Mouse (Mus musculus) liver, embryonic 12.5 days (tissue): Measurements from ENCODE around the gene Stox1. TPM values are rescaled to one million over a fixed set of nuclear protein-coding genes. Genes with fewer than 3 reads are reported as not detected.
"Not testable (repeated sequence)": the region's sequence is repeated elsewhere in the genome, so short reads cannot be mapped to it uniquely, and the experiment has no call there.

Experiments
- ATAC-seq: fragments of 200-750 bp; cut with Nextera tagmentation; 2 replicates; pipeline ENCODE4 v1.8.0; 2017; ENCODE audit warnings: moderate number of reproducible peaks, mild to moderate bottlenecking, moderate library complexity
- H3K27ac ChIP-seq: fragments of 300-500 bp; sonication (generic); 2 replicates; pipeline ENCODE4 v1.5.1; 2016; ENCODE audit warnings: mild to moderate bottlenecking
- H3K27me3 ChIP-seq: fragments of 300-500 bp; sonication (generic); replicated peaks from 2 replicates; pipeline ENCODE4 v1.6.1; 2016; ENCODE audit warnings: mild to moderate bottlenecking, moderate library complexity
- H3K36me3 ChIP-seq: fragments of 300-500 bp; sonication (generic); 2 replicates; pipeline ENCODE4 v1.6.1; 2016; ENCODE audit warnings: mild to moderate bottlenecking, moderate library complexity
- H3K4me1 ChIP-seq: fragments of 300-500 bp; sonication (generic); 2 replicates; pipeline ENCODE4 v1.6.1; 2016
- H3K4me2 ChIP-seq: fragments of 300-500 bp; sonication (generic); 2 replicates; pipeline ENCODE4 v1.6.1; 2016; ENCODE audit warnings: mild to moderate bottlenecking, moderate library complexity
- H3K4me3 ChIP-seq: fragments of 300-500 bp; sonication (generic); 2 replicates; pipeline ENCODE4 v1.5.1; 2016; ENCODE audit warnings: mild to moderate bottlenecking, moderate library complexity
- H3K9ac ChIP-seq: fragments of 300-500 bp; sonication (generic); 2 replicates; pipeline ENCODE4 v1.6.1; 2016; ENCODE audit warnings: mild to moderate bottlenecking, moderate library complexity
- H3K9me3 ChIP-seq: fragments of 300-500 bp; sonication (generic); replicated peaks from 2 replicates; pipeline ENCODE4 v1.6.1; 2016; ENCODE audit warnings: mild to moderate bottlenecking, moderate library complexity
- WGBS: fragments of 180-500 bp; shearing (Covaris S2); methylation state at CpG from one replicate; pipeline ENCODE4 v1.1.7; 2016; ENCODE audit not compliant: insufficient replicate concordance; 5-methylcytosine and 5-hydroxymethylcytosine counted together
- polyA plus RNA-seq: library from polyadenylated mRNA; unstranded; fragments of >200 nt; fragmentation: Nextera tagmentation; extraction: Ambion mirVana; gene quantifications from 2 replicates; pipeline ENCODE4 v1.2.1, GENCODE M21; 2016

The Stox1 gene
- polyA plus RNA-seq, result 0.30 and 0.57 TPM in 2 replicates

DNA sequence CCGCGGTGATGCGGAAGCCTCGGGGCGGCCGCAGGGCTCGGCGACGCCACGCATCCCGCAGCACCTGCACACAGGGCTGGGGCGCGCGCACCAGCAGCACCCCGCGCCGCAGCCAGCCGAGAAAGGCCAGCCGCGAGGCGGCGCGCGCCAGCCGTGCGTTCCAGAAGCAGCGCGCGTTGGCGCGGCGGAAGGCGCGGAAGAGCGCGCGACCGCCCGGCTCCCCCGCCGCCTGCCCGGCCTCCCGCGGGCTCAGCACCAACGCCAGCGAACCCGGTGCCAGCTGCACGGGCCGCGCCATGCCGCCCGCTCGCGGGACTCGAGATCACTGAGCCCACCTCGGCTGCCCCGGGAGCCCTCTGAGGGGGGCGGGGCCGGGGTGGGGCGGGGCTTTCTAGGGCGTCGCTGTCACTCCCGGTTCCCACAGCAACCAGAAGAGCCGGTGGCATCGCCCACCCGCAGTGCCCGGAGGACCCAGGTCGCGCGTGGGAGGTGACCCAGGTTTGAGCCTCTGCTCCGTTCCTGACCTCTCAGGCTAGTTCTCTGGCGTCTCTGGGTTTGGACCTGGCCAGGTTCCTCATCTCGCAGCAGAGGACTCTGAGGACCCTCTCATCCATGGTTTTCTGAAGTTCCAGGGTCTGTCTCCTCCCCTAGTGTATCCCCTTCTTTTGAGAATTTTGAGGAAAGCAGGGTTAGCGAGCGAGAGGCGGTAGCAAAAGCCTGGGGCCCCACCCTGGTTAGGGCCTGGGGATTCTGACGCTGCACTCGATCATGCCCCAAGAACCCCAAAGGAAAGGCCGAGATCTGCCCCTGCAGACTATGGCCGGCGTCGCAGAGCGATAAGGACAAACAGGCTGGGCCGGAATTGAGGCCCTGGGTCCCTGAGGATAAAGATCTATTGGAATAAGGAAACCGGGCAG is at the start of gene Stox1:
TSS of gene Stox1 (minus strand) at position 358 of the 917 bp plus-strand sequence.
- H3K9me3 ChIP-seq, result no peaks in the 10 kb centered on the region
- H3K27me3 ChIP-seq, result peaks cover 76% of the 10 kb centered on the region
- peak within 1 kb of the TSS; percentile 31 for H3K9ac ChIP-seq
- WGBS, result 1% methylated on average over 79 of the region's 85 CpGs
- H3K4me3 ChIP-seq, result peak within 1 kb of the TSS; percentile 66
- H3K4me2 ChIP-seq, result peak within 1 kb of the TSS; percentile 88
- peak; percentile 73 for ATAC-seq
- H3K4me1 ChIP-seq, result peaks cover 6% of the 10 kb centered on the region
- H3K36me3 ChIP-seq, result no peaks in the 10 kb centered on the region
- H3K27ac ChIP-seq, result no peak within 1 kb of the TSS

DNA sequence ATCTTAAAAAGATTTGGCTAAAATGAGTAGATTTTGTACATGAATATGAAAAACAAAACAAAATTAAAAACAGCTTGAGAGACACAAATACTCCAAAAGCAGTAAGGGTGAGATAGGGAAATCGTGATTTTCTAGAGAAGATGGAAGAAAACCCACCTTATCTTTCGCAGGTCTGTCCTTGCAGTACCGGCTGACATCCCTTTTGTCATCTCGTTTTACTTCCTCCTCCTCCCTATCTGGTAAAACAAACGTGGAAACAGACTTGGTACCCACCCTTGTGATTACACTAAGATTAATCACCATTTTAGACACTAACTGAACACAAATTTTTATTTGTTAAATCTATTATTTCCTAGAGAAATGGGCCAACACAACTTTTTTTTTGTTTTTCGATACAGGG is 24.9 kb upstream of the Stox1 start:
- ATAC-seq, result no peak
- 46% methylated on average over 6 of the region's 6 CpGs for WGBS
- Histone ChIP-seq H3K9me3 (no peaks in the 10 kb centered on the region), H3K36me3 (peaks cover 98% of the 10 kb centered on the region), H3K9ac (no peak overlapping the region), H3K4me1 (no peaks in the 10 kb centered on the region), H3K4me3 (no peak overlapping the region), H3K27me3 (no peaks in the 10 kb centered on the region), H3K27ac (no peak overlapping the region), H3K4me2 (no peak overlapping the region)

DNA sequence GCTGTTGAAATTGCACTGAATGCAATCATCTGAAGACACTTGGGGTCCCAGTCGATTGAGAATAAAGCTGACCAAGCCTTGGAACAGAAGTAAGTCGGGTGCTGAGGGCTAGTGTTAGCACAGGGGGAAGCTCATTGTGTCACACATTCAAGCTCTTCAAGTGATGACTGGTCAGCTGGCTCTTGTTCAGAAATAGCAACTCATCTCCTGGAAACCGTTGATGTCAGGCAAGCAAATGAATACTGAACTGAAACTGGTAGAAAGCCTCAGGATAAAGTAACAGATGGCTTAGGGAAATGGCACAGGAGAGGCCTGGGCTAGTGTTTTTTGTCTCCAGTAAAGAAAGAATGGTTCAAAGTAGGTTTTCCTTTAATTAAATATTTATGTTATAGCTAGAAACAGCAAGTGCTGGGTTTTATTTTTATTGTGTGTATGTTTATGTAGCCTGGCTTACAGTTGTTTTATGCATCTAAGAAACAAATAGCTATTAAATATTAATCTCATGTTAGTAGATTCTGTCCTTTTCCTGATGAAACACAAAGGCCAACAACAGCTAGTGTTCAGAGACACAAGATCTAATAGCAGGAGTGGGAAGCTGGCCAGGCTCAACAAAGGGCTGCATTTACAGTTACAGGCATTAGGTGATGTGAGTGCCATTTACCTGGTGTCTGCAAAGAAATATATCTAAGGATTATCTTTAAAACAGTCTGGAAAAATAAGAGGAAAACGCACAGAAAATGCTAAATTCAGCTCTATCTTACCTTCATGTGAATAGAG is 14.2 kb upstream of the Stox1 start:
- no peaks in the 10 kb centered on the region for H3K4me1 ChIP-seq
- no peak overlapping the region for H3K9ac ChIP-seq
- WGBS, result 70% methylated on average over 4 of the region's 4 CpGs
- no peak for ATAC-seq
- H3K4me3 ChIP-seq, result no peak overlapping the region
- H3K27me3 ChIP-seq, result no peaks in the 10 kb centered on the region
- H3K27ac ChIP-seq, result no peak overlapping the region
- H3K36me3 ChIP-seq, result peaks cover 43% of the 10 kb centered on the region
- H3K9me3 ChIP-seq, result no peaks in the 10 kb centered on the region
- H3K4me2 ChIP-seq, result no peak overlapping the region

DNA sequence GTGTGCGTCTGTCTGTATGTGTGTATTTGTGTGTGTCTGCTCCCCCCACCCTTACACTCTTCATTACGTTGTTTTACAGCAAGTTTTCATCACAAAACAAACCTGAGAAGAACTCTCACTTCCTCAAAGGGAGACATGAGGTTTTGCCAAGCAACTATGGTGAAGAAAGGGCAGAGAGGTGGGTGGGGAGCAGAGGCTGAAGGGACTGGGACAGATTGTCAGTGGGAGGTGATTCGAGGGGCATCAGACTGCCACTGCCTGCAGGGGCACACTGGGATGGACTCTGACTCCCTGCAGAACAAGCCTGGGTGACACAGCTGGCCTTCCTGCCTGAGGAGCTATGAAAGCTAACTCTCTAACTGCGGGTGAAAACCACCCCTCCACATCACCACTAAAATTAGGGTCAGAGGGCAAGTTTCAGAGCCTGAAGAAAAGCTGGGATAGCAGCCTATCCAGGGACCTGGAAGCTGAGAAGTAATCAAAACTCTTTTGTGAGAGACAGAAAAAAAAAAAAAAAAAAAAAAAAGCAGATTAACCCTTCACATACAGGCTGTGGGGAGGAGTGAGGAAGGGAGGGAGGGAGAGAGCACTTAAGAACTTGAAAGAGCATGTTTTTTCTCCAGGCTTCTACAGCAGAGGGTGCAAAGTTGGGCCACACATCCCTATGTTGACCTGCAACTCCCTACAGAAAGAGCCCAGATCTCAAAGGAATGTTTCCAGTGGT is 11.2 kb upstream of the Stox1 start:
- no peaks in the 10 kb centered on the region for H3K27me3 ChIP-seq
- no peak for ATAC-seq
- H3K4me2 ChIP-seq, result no peak overlapping the region
- no peak overlapping the region for H3K9ac ChIP-seq
- no peaks in the 10 kb centered on the region for H3K4me1 ChIP-seq
- H3K4me3 ChIP-seq, result no peak overlapping the region
- no peak overlapping the region for H3K27ac ChIP-seq
- H3K36me3 ChIP-seq, result peaks cover 21% of the 10 kb centered on the region
- no peaks in the 10 kb centered on the region for H3K9me3 ChIP-seq
- WGBS, result 41% methylated on average over 4 of the region's 4 CpGs

DNA sequence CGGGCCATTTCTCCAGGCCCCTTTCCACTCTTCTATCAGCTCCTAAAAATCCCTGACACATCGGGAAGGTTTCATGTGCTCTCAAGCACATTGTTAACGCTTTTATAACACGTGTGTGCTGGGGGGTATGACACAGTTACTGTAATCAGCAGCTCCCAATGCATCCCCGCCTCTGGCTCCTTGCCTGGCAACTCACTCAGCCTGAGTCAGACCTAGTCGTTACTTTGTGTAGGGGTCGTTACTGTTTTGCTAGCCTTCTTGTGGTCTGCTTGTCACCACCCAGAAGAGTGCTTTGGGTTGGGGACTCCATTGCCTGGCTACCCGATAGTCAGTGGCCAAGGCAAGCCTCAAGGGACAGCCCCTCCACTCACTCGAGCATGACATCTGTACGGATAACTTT is 4.9 kb upstream of the Stox1 start:
- Histone ChIP-seq H3K9me3 (no peaks in the 10 kb centered on the region), H3K27me3 (peaks cover 28% of the 10 kb centered on the region), H3K4me3 (no peak overlapping the region), H3K27ac (no peak overlapping the region), H3K4me1 (peaks cover 6% of the 10 kb centered on the region), H3K4me2 (no peak overlapping the region), H3K36me3 (no peaks in the 10 kb centered on the region), H3K9ac (no peak overlapping the region)
- ATAC-seq, result no peak
- 57% methylated on average over 10 of the region's 10 CpGs for WGBS

DNA sequence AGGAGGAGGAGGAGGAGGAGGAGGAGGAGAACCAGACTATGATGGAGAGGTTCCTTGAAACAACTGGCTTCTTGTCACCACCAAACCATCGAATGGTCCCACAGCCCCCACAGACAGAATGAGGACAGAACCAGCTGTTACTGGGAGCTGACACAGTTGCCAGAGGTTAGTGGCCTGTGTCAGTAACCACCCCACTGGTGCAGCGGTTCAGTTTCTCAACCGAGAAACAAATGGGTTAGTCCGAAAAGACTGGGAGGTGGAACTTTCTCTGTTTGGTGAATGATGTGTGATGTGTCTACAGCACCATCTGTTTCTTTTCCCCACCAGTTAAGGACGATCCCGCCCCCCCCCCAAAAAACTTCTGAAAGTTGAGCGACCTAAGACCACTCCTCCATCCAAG is 992 bp downstream of the Stox1 start:
- Histone ChIP-seq H3K4me2 (peak overlapping the region; percentile 88), H3K9ac (no peak overlapping the region)

DNA sequence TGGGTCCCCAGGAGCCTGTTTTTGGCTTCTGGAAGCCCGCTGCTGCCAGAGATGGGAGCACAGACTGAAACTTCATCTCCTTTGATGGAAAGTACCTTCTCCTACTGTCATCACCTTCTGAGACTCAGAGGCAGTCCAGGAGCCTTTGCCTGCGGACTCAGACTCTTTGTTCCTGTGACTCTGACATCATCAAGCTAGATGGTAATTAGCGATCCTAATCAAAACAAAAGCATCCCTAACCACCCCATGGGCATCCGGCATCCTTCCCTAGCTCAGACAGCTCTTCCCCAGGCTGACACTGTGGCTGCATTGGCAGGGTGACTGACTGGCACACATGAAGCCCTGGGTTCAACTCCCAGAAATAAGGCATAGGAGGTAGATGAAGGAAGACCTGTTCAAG is 3.2 kb downstream of the Stox1 start:
- H3K36me3 ChIP-seq, result no peaks in the 10 kb centered on the region
- no peak for ATAC-seq
- no peaks in the 10 kb centered on the region for H3K9me3 ChIP-seq
- H3K27ac ChIP-seq, result no peak overlapping the region
- 24% methylated on average over 4 of the region's 4 CpGs for whole genome bisulfite sequencing
- peaks cover 6% of the 10 kb centered on the region for H3K4me1 ChIP-seq
- H3K4me2 ChIP-seq, result no peak overlapping the region
- H3K27me3 ChIP-seq, result peaks cover 66% of the 10 kb centered on the region
- H3K4me3 ChIP-seq, result no peak overlapping the region
- H3K9ac ChIP-seq, result no peak overlapping the region

More for the DNA sequence above, 992 bp downstream of the Stox1 start:
- Histone ChIP-seq H3K36me3 (no peaks in the 10 kb centered on the region), H3K4me1 (peaks cover 6% of the 10 kb centered on the region), H3K4me3 (peak overlapping the region; percentile 66; the same call in 1 of the 2 replicates), H3K27ac (no peak overlapping the region), H3K9me3 (no peaks in the 10 kb centered on the region), H3K27me3 (peaks cover 70% of the 10 kb centered on the region)
- no peak for ATAC-seq
- 23% methylated on average over 7 of the region's 7 CpGs for WGBS

DNA sequence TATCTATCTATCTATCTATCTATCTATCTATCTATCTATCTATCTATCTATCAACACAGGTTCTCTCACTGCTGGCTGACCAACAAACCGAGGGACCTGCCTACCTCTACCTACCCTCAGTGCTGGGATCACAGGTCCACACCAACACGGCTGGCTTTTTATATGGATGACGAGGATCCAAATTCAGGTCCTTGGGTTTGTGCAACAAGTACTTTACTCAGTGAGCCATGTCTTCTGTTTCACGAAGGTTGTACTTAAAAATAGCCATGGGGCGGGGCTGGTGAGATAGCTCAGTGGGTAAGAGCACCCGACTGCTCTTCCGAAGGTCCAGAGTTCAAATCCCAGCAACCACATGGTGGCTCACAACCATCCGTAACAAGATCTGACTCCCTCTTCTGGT is 5.4 kb downstream of the Stox1 start:
- not testable (repeated sequence) for H3K9me3 ChIP-seq, H3K4me3 ChIP-seq, H3K9ac ChIP-seq, ATAC-seq, H3K27ac ChIP-seq, H3K36me3 ChIP-seq, H3K4me2 ChIP-seq, H3K4me1 ChIP-seq
- WGBS, result 74% methylated on average over 8 of the region's 8 CpGs
- H3K27me3 ChIP-seq, result peaks cover 46% of the 10 kb centered on the region

DNA sequence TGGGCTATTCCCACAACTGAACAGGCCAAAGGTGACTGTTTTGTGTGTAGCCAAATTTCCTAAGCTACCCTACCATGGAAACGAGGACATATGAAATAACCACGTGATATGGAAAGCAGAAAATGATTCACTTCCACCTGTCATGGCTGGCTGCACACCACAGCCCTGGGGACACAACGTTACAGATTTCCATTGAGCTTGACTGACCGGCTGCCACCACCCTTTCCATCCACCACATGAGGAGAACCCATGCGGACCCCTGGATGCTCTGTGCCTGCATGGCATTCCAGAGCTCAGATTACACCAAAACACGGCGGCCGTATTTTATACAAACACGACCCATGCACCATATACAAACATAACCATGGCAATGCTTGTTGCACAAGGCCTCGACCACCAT is 12.5 kb downstream of the Stox1 start:
- no peaks in the 10 kb centered on the region for H3K36me3 ChIP-seq
- ATAC-seq, result no peak
- no peak overlapping the region for H3K4me3 ChIP-seq
- H3K27me3 ChIP-seq, result no peaks in the 10 kb centered on the region
- H3K9me3 ChIP-seq, result no peaks in the 10 kb centered on the region
- H3K4me2 ChIP-seq, result no peak overlapping the region
- no peak overlapping the region for H3K27ac ChIP-seq
- no peak overlapping the region for H3K9ac ChIP-seq
- WGBS, result 73% methylated on average over 10 of the region's 10 CpGs
- no peaks in the 10 kb centered on the region for H3K4me1 ChIP-seq

DNA sequence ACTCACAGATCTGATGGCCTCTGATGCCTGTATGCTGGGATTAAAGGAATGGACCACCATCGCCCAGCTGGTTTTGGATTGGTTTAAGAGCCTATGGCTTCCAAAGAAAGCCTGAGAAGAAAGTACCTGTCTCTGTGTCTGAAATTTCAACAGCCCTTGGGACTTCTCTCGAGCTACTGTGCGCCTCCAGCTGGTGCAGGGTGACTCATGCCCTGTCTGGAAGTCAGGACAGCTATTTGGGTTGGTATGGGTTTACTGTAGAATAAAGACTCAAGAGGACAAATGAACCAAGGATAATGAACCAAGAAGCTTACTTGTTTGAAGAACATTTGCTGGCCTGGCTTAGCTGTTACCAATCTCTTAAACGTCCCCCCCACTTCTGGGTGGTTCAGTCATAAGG is 22.3 kb downstream of the Stox1 start:
- H3K27ac ChIP-seq, result no peak overlapping the region
- no peak for ATAC-seq
- no peak overlapping the region for H3K4me3 ChIP-seq
- no peaks in the 10 kb centered on the region for H3K36me3 ChIP-seq
- H3K9me3 ChIP-seq, result no peaks in the 10 kb centered on the region
- H3K4me1 ChIP-seq, result no peaks in the 10 kb centered on the region
- no peak overlapping the region for H3K4me2 ChIP-seq
- no peak overlapping the region for H3K9ac ChIP-seq
- 69% methylated on average over 4 of the region's 4 CpGs for WGBS
- 0 out of 2 replicates have a peak, but pooled peaks cover 11% of the 10 kb centered on the region for H3K27me3 ChIP-seq

DNA sequence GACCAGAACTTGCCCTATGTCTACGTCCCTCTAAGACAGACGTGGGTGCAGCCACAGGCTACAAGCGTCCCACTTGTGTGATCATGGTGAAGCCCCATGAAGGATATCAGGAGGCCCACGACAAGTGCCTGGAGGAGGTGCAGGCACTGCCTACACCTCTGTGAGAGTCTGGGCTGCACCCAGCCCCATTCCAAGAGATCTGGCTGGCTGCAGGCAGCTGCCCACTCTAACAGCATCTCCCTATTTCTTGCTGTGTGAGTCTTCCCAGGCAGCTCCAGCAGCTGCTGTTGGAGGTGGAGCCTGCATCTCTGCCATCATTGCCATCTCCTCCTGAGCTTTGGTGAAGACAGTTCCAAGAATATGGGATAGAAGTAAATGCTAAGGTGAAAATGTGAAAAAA is 23.5 kb downstream of the Stox1 start:
- 57% methylated on average over 4 of the region's 4 CpGs for WGBS
- H3K9me3 ChIP-seq, result no peaks in the 10 kb centered on the region
- H3K4me1 ChIP-seq, result no peaks in the 10 kb centered on the region
- H3K4me3 ChIP-seq, result no peak overlapping the region
- H3K4me2 ChIP-seq, result no peak overlapping the region
- no peaks in the 10 kb centered on the region for H3K36me3 ChIP-seq
- no peak for ATAC-seq
- H3K27me3 ChIP-seq, result peaks cover 11% of the 10 kb centered on the region; the same call in 1 of the 2 replicates
- H3K9ac ChIP-seq, result no peak overlapping the region
- H3K27ac ChIP-seq, result no peak overlapping the region
